Mouse (Mus musculus) gastrocnemius, postnatal 25 days (tissue): ENCODE results near the gene Slc25a13. TPM values are rescaled to one million over a fixed set of nuclear protein-coding genes. Genes with fewer than 3 reads are reported as not detected.

ENCODE experiments used
- DNase-seq: peaks from one replicate; pipeline ENCODE4 v3.0.0; 2022
- total RNA-seq, 2 experiments: library from RNA; stranded (reverse); gene quantifications; 1 replicate in 1 of 2; 2 replicates in 1 of 2; pipeline ENCODE4 v1.2.3; 2021

Slc25a13 gene
- total RNA-seq, 2 experiments from 2014 or later = 0.56 to 0.64 TPM

DNA sequence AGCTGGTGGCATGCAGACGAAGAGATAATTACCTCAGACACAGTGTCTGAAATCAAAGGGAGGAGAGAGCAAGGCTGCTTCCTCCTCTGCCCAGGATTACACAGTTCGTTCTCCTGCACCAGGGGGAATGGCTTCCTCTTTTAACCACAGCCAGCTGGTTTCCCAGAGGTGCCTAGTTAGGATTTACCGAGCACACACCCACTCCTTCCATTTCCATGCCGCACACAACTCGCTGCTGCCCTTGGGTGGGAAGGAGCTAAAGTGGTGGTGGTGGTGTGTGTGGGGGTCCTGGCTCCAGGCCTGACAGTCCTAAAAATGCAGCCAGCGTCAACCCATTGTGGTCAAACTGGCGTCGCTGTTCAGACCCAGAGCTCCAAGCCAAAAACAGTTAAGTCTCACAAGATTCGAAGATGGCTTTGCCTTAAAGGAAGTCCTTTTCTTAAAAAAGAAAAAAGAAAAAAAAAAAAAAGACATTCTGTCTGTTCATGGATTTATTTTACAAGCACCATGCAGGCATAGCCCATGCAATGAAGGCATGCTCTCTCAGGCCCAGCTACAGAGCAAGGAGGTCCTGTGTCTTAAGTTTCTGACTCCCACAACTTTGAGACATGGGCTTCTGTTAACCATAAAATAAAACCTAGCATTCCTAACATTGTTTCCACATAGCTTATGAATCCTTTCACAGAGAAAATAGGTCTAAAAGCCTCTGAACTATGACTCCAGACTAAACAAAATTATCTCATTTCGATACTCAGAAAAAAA is 104.0 kb downstream of the Slc25a13 start:
- DNase-seq = no peak

DNA sequence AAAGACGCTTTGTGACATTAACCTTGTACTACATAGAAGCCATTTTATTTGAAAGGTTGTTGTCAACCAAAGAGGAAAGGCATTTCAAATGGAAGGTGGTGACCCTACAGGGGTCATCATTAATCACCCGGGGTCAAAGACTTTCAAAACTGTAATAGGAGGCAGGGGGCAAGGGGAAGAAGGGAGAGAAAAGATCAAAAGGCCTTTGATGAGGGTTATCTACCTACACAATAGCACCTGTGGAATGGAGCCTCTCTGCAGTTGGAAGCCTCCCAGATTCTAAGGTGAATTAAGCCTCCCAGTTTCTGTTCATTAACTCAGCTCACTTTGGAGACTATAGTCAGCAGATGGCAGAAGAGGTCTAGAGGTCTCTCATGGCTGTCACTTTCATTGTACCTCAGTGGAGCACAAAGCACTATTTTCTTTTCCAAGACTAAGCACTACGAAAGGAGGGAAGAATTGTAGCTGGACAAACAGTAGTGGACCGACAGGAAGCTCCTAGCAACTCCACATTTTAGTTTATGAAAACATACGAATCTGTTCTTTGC is 109.5 kb downstream of the Slc25a13 start:
- no peak for DNase-seq

DNA sequence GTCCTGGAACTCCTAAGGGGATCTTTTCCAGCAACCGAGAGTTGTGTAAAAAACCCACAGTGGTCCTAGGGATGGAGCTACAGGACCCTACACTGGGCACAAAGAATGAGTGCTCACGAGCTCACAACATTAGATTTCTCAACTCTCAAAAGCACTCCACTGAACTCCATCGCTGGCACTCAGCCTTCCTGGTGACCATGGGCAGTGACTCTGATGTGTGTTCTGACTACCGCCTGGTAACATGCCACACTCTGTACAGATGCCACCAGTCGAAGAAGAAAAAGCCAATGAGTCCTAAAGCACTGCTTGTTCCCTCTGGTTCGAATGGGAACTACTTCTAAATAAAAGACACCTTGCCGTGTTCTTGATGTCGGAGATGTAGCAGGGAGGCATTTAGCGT is 111.4 kb downstream of the Slc25a13 start:
- DNase-seq = no peak

DNA sequence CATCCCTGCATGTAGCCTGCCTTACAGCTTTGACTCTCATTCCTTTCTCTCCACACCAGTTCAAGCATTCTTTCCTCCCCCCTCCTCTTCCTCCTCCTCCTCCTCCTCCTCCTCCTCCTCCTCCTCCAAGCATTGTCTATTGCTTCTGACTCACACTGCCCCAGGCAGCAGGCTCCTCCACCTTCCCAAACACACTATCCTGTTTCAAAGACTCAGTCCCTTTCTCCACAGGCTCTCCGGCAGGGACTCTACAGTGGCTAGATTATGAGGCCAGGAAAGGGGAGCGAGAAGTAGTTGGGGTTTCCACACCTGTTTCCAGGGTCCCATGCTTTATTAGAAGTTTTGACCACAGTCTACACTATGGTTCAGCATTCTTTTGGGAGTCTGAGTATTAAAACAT is 113.5 kb downstream of the Slc25a13 start:
- DNase-seq = no peak

DNA sequence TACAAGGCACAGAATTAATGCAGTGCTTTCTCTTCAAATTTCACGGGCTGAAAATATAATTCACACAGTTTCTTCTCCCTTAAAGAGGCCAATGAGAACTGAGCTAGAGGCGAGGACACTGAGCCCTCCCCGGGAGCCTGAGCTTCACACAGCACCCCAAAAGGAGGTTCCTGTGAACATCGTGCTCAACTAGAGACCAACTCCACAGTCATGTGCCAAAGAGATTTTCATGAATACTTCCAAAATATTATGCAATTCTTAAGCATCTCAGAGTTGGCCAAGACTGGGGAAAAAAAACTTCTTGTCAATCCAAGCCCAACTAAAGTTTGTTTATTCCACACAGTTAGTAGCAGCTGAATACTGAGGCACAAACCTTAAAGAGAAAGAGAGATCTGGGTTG is 115.4 kb downstream of the Slc25a13 start:
- DNase-seq = peak; percentile 10

DNA sequence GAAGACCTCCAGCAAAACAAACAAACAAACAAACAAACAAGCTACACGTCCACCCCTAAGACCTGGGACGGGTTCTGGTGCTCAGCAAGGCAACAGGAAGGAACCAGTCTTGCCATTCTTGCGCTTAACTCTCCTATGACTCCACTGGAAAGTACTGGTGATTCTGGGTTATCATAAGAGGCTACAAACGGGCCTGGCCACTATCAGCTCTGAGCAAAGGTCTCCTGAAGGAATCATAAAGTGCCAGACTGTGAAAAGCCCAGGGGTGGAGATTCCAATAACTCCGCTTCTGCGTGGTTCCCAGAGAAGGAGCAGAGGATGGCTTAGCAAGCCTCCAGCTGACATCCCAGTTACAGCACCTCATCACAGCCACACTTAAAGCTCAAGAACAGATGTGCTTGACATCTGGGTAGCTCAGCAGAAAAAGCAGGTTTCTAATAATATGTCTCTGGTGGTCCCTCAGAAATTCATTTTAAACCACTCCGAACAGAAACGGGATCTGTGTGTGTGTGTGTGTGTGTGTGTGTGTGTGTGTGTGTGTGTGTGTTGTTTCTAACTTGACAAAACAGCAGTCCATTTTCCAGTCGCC is 116.0 kb downstream of the Slc25a13 start:
- no peak for DNase-seq

DNA sequence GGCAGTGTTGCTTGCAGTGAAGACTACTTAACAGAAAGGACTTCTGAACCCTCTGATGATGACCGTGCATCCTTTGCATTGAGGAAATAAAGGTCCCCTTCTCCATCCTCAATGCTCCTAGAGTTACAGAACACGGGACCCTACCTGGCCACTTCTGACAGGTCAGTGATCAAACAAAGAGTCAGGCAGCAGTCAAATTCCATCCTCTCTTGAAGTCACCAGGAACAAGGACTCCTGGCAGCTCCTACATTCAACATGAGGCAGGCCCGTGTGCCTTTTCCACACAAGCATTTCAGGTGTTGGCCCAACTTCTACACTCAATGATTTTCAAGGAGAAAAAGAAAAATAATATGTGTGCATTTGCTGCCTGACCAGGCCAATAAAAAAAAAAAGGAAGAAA is 123.0 kb downstream of the Slc25a13 start:
- no peak for DNase-seq

DNA sequence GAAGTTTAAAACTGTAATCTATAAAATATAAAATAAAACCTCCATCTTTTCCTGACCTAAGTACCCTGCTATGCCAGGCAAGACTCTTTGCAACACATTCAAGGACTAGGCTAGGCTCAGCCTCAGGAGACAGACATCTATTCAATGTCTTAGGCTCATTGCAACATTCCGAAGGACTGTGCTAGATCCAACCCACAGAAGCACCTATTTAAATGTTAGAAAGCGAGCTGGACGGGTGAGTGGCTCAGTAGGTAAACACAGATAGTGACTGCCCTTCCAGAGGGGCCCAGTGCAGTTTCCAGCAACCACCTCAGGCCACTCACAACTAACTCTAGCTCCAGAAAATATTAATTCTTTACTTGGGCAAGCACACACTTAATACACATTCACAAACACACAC is 123.5 kb downstream of the Slc25a13 start:
- no peak for DNase-seq

DNA sequence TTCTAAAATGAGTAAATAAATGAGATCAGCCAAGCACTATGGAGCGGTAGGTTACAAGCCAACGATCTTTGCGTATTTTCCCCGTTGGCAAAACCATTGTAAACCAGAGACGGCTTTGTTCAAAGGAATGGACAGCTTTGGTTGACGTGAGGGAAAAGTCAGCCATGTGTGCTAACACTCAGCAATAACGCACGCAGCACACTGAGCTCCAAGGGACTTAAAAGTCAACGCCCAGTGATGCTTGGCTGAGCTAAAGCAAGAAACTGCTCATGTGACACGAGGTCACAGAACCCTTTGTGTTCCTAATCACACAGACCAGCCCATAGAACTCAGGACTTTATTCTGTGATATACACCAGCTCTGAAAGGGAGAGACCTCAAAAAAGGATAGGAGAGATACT is 124.5 kb downstream of the Slc25a13 start:
- no peak for DNase-seq

DNA sequence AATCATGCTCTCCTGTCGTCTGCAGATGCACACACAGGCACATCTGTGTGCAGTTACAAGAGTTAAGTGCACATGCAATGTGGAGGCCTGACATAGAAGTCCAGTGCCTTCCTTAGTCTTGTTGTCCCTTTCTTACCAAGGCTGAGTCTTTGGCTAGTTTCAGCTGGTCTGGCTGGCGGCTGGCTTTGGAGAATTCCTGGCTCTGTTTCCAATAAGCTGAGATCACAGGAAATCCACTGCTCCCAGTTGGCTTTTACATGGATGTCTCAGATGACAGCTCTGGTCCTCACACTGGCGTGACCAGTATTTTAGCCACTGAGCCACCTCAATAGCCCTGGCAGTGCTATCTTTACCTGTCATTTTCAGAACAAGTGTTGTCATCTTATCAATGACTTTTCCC is 126.0 kb downstream of the Slc25a13 start:
- peak; percentile 23 for DNase-seq

DNA sequence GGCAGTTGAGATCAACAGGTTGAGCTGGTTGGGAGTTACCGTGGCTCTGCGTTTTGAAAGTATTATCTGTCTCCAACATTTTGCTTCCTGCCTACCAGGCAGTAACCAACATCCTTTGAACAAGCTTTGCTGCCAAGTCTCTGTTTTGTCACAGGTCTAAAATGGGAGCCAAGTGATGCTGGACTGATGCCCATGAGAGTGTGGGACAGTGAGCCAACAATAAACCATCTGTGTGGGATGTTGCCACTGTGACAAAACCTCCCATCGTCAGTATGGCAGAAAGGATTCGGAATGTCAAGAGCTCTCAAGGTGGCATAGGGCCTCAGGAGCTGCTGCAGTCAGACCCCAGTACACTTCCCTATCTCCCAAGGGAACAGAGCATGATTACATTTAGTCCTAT is 128.8 kb downstream of the Slc25a13 start:
- no peak for DNase-seq

DNA sequence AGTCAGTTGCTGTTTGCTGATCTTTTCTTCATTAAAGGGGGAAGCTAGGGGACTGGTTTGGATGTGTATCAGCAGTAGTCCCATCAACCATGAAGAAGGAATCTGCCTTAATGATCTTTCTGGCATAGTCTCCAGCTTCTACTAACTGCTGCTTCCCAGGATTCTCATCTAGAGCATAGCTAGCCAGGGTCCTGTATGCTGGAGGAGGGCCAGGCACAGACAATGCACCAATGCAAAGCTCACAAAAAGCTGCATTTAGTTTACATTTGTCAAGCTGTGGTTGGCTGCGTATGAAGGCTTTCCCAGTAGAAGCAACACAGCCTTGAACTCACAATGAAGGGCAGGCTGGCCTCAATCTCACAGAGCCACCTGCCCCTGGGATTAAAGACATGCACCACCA is 136.5 kb downstream of the Slc25a13 start:
- DNase-seq = no peak

DNA sequence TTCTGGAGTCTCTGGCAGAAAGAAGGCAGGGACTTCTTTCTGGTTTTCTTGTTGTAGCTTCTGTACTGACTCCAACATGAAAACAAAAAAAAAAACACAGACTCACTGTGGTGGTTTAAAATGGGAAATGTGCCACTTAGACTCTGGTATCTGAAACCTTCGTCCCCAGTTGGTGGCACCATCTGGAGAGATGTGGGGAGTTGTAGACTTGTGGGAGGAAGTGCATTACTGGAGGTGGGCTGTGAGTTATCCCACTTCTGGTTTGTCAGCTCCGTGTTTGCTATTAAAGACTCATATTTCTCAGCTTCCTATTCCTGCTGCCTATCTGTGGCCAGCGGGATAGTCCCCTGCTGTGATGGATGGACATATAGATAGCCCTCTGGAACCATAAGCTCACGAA is 139.7 kb downstream of the Slc25a13 start:
- DNase-seq = no peak

DNA sequence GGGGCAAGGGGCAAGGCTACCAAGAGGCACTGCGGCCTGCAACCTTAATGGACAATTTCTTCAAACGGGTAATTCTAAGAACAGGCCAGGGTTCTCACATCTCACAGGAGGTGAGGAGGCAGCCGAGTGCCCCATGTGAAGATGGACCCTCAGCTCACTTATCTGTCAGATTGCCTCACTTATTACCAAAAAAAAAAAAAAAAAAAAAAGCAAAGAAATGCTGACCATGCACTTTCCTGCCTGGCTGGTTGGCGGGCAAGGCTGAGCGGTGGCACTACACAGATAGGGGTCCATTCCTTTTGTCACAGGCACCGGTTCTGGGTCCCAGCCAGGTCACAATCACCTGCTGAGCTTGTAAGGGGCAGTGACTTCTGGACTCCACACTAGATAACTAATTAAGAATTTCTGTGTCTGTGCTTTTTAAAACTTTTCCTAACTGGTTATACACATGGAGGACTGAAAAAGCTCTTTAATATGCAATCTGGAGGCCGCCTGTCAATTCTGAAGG is 141.0 kb downstream of the Slc25a13 start:
- DNase-seq = no peak

DNA sequence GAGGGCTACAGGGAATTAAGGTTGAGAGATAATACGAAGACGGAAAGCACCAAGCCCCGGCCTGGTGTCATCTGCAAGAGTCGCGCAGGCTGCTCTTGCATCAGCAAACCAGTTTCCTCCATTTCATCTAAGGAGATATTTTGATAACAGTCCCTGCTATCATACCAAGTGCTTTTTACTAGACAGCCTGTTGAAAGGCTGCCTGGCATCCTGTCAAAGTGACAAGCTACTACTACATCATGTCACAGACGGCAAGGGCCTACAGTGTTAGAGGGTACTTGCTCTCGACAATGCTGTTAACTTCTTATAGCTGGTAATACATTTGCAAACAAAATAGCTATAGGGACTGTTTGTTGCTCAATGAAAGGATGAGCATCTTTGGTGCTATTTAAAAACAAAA is 145.9 kb downstream of the Slc25a13 start:
- no peak for DNase-seq

DNA sequence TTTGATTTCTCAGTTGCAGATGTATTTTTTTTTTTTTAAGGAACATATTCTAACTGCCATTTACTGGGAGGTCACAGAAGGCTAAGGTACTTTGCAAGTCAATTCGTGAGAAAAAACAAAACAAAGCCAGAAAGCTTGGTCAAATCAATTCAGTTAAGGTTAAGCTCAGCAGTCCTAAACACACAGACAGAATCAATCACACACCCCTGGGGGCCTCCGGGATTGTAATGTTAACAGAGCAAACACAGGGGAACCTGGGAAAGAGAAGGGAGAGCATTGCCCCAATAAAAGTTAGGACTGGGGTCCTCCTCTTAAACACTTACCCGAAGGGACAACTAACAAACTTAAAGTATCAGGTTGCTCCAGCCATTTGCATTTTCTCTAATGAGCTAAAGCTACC is 147.0 kb downstream of the Slc25a13 start:
- no peak for DNase-seq

DNA sequence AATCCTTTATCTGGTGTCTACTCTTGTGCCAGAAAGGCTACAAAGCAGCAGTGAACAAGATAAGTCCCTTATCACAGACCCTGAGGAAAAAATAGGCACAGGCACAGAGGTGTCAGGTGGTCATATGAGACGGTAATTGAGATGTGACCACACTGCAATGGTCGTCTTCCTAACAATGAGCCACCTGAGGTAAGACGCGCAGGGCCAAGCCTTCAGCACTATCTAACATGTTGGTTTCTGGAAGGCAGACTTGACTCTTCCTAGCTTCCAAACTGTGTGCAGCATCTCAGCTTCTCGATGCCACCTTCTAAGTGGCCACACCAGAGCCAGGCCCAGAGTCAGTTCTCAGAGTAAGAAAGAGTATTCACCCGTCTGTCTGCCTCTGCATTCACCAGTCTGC is 149.8 kb downstream of the Slc25a13 start:
- DNase-seq = no peak

DNA sequence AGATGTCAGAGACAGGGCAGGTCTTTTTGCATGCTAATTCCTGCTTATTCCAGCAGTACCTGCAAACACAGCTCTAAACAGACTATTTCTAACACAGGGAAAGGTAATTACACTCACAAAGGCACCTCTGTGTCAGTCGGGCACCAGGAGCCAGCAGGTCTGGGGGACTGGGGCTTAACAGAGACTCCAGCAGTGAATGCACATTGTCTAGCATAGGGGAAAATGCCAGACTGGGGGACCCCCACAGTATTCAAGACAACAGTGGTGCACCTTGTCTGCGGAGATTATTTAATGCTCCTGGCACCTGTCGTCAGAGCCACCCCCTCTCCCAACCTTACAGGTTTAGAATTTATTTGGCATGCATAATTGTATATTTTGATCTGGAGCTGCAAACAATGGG is 158.4 kb downstream of the Slc25a13 start:
- DNase-seq = no peak

DNA sequence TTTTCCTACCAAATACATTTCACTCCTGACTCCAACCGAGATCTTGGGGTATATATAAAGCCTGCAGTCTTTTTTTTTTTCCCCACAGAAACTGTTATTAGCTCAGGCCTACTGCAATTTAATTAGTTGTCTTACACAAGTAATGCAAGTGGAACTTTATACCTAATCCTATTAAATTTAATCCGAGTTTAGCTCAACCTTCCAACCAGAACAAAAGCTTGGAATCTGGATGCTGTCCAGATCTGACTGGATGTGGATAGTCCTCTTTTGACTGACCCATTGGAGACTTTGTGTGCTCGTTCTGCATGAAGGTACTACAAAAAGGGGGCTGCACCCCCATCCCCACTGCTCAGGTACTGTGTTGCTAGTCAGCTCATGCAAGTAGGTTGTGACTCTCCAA is 163.0 kb downstream of the Slc25a13 start:
- no peak for DNase-seq

DNA sequence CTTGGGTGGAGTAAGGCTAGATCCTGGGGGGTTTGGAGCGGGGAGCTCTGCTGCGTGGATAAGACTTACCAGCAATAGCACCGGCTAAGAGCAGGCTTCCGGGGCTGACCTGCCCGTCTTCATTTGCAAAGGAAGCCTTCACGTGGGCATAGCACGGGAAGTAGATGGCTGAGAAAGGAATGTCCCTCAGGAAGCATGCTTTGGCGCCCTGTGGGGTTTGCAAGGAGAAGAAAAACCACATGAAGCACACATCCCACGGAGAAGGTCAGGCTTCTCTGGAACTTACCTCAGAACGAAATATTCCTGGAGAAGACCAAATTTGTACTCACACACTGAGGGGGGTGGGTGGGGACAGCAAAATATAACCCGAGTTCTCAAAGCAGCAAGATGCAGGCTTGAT is 164.3 kb downstream of the Slc25a13 start:
- no peak for DNase-seq

DNA sequence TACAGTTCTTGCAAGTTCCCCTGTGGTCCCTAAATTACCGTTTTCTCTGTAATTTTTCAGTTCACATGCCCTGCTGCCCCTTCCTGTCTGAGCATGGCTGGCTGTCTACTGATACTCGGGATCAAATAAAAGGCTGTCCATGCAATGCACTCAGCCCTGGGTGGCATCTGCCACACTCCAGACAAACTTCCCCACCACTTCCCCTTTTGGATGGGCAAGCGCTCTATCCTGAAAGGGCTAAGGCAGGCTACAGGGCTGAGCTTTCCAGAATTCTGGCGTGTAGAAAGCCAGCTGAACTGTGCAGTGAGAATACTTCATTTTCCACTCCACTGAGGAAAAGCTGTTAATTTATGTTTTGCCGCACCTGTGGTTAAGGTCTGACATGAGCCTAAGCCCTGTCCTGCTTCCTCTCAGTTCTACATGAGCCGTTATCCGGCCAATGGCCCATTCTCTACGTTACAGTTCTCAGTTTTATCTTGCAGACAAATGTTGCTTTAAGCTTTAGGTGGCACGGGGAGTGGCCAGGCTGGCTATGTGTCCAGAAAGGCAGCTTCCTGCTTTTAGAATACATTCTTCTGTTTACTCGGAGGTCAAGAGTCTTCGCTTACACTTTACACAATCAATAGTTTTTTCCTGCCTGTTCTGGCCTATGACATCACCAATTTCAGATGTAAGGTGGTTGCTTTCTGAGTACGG is 170.1 kb downstream of the Slc25a13 start:
- no peak for DNase-seq

DNA sequence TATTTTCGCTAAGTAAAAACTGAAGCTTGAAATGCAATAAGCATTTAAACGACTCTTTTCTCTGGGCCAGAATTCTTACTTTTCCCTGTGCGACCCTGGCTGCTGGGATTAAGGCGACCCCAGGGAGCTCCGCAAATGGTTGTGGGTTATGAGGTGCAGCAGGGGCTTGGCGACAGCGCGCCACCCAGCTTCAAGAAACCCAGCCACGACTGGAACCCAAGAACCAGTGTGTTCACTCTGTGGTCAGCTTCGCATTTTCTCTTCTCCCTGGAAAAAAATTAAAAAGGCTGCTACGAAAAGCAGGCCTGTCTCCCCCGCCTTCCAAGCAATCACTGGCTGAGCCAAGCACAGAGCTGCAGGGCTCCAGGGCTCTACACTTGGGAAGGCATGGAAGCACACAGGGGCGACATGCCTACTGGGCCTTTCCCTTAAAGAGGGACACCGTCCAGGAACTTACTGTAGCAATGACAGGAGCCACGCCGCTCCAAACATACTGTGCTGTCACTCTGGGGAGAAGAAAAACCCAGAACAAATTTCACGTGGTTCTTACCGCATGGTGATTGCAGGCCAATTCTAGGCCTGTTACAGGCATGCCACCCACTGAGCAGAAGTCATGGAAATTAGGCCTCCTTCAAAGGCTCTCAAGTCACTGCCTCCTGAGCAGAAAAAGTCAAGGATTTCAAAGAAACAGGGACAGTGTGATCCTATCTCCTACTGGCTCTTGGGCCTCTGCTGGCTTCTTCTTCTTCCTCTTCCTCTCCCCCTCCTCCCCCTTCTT is 178.0 kb downstream of the Slc25a13 start:
- no peak for DNase-seq
